Mouse (Mus musculus): Measurements from ENCODE around the gene Insrr. TPM values are rescaled to one million over a fixed set of nuclear protein-coding genes. Genes with fewer than 3 reads are reported as not detected.

Gene Insrr
- 0.73 and 0.80 TPM in 2 replicates for polyA plus RNA-seq (2012; rRNA removed)

- no peak for DNase-seq (ENCODE audit: low spot score)
Observed at GRCm38 (mm10) chr3:87796736-87797334, at the start of gene Insrr. Gene Insrr, plus strand, starts transcription at chr3:87796951.

- DNase-seq (ENCODE audit: low spot score) = no peak
Observed at GRCm38 (mm10) chr3:87748431-87748830, 48.3 kb upstream of the Insrr start, which contains the start of gene Lrrc71. Gene Lrrc71, minus strand, starts transcription at chr3:87748625.

GRCm38 (mm10) chr3:87749036-87749435 is 47.7 kb upstream of the Insrr start:
- no peak for DNase-seq (ENCODE audit: low spot score)

GRCm38 (mm10) chr3:87749977-87750376 is 46.8 kb upstream of the Insrr start:
- DNase-seq (ENCODE audit: low spot score) = no peak

- no peak for DNase-seq (ENCODE audit: low spot score)
Observed at GRCm38 (mm10) chr3:87752567-87752966, 44.2 kb upstream of the Insrr start.

- no peak for DNase-seq (ENCODE audit: low spot score)
Observed at GRCm38 (mm10) chr3:87753829-87754228, 42.9 kb upstream of the Insrr start.

- peak; percentile 84 for DNase-seq (ENCODE audit: low spot score)
Observed at GRCm38 (mm10) chr3:87755964-87756363, 40.8 kb upstream of the Insrr start.

- no peak for DNase-seq (ENCODE audit: low spot score)
Observed at GRCm38 (mm10) chr3:87756488-87756887, 40.3 kb upstream of the Insrr start.

GRCm38 (mm10) chr3:87758641-87759040 is 38.1 kb upstream of the Insrr start:
- DNase-seq (ENCODE audit: low spot score) = no peak

GRCm38 (mm10) chr3:87761408-87762375 is 35.1 kb upstream of the Insrr start:
- no peak for DNase-seq (ENCODE audit: low spot score)

- DNase-seq (ENCODE audit: low spot score) = no peak
Observed at GRCm38 (mm10) chr3:87763202-87763601, 33.5 kb upstream of the Insrr start.

GRCm38 (mm10) chr3:87763683-87764289 is 33.0 kb upstream of the Insrr start:
- DNase-seq (ENCODE audit: low spot score) = no peak

- no peak for DNase-seq (ENCODE audit: low spot score)
Observed at GRCm38 (mm10) chr3:87764506-87764905, 32.2 kb upstream of the Insrr start.

GRCm38 (mm10) chr3:87765091-87765490 is 31.7 kb upstream of the Insrr start:
- no peak for DNase-seq (ENCODE audit: low spot score)

GRCm38 (mm10) chr3:87765631-87766283 is 31.0 kb upstream of the Insrr start:
- DNase-seq (ENCODE audit: low spot score) = no peak

- DNase-seq (ENCODE audit: low spot score) = no peak
Observed at GRCm38 (mm10) chr3:87766284-87766667, 30.5 kb upstream of the Insrr start.

- no peak for DNase-seq (ENCODE audit: low spot score)
Observed at GRCm38 (mm10) chr3:87767764-87768163, 29.0 kb upstream of the Insrr start.

- no peak for DNase-seq (ENCODE audit: low spot score)
Observed at GRCm38 (mm10) chr3:87768431-87768830, 28.3 kb upstream of the Insrr start.

- peak; percentile 78 for DNase-seq (ENCODE audit: low spot score)
Observed at GRCm38 (mm10) chr3:87768844-87769243, 27.9 kb upstream of the Insrr start.

- no peak for DNase-seq (ENCODE audit: low spot score)
Observed at GRCm38 (mm10) chr3:87769506-87769905, 27.2 kb upstream of the Insrr start.

GRCm38 (mm10) chr3:87770280-87770679 is 26.5 kb upstream of the Insrr start:
- DNase-seq (ENCODE audit: low spot score) = no peak

- no peak for DNase-seq (ENCODE audit: low spot score)
Observed at GRCm38 (mm10) chr3:87771088-87771487, 25.7 kb upstream of the Insrr start.

Measured in urinary bladder, adult 2 months (tissue).